Mouse (Mus musculus) liver, embryonic 11.5 days (tissue): Measurements from ENCODE around the gene Zfr2. TPM values are rescaled to one million over a fixed set of nuclear protein-coding genes. Genes with fewer than 3 reads are reported as not detected.

Experiments used
- ATAC-seq: fragments of 200-750 bp; cut with Nextera tagmentation; replicated peaks from 2 replicates; pipeline ENCODE4 v1.8.0; 2017; ENCODE audit warnings: moderate number of reproducible peaks, mild to moderate bottlenecking, moderate TSS enrichment, moderate library complexity; ENCODE audit not compliant: low FRiP score
- DNase-seq: peaks from one replicate; pipeline ENCODE4 v3.0.0-alpha.2; 2017; ENCODE audit warnings: low spot score
- H3K27ac ChIP-seq: fragments of 300-500 bp; sonication (generic); 2 replicates; pipeline ENCODE4 v1.5.1; 2014; ENCODE audit warnings: mild to moderate bottlenecking, low read depth, low read length, control low read depth
- H3K27me3 ChIP-seq: fragments of 300-500 bp; sonication (generic); replicated peaks from 2 replicates; pipeline ENCODE4 v1.6.1; 2014; ENCODE audit warnings: low read length, mixed read lengths; ENCODE audit not compliant: control insufficient read depth, insufficient read depth
- H3K36me3 ChIP-seq: fragments of 300-500 bp; sonication (generic); 2 replicates; pipeline ENCODE4 v1.6.1; 2014; ENCODE audit warnings: mild to moderate bottlenecking, low read length, moderate library complexity, mixed read lengths; ENCODE audit not compliant: control insufficient read depth, insufficient read depth
- H3K4me1 ChIP-seq: fragments of 300-500 bp; sonication (generic); replicated peaks from 2 replicates; pipeline ENCODE4 v1.6.1; 2014; ENCODE audit warnings: low read length, mixed read lengths; ENCODE audit not compliant: control insufficient read depth, insufficient read depth
- H3K4me2 ChIP-seq: fragments of 300-500 bp; sonication (generic); 2 replicates; pipeline ENCODE4 v1.6.1; 2014; ENCODE audit warnings: mild to moderate bottlenecking, control low read depth, moderate library complexity
- H3K4me3 ChIP-seq: fragments of 300-500 bp; sonication (generic); 2 replicates; pipeline ENCODE4 v1.5.1; 2014; ENCODE audit warnings: low read depth, low read length, control low read depth
- H3K9ac ChIP-seq: fragments of 300-500 bp; sonication (generic); 2 replicates; pipeline ENCODE4 v1.6.1; 2014; ENCODE audit warnings: low read depth, low read length, control low read depth
- H3K9me3 ChIP-seq: fragments of 300-500 bp; sonication (generic); 2 replicates; pipeline ENCODE4 v1.6.1; 2016; ENCODE audit warnings: low read length, inconsistent platforms, mixed read lengths; ENCODE audit not compliant: control insufficient read depth
- WGBS: fragments of 180-500 bp; shearing (Covaris S2); extraction: QIAGEN DNeasy Blood & Tissue Kit; methylation state at CpG from one replicate; pipeline ENCODE4 v1.1.7; 2014; 5-methylcytosine and 5-hydroxymethylcytosine counted together
- polyA plus RNA-seq: library from polyadenylated mRNA; unstranded; fragments of >200 nt; fragmentation: Nextera tagmentation; extraction: Ambion mirVana; gene quantifications from 2 replicates; pipeline ENCODE4 v1.2.1, GENCODE M21; 2014

Zfr2 gene
- polyA plus RNA-seq, 1 experiment from 2014 or later: 2.1 TPM

DNA sequence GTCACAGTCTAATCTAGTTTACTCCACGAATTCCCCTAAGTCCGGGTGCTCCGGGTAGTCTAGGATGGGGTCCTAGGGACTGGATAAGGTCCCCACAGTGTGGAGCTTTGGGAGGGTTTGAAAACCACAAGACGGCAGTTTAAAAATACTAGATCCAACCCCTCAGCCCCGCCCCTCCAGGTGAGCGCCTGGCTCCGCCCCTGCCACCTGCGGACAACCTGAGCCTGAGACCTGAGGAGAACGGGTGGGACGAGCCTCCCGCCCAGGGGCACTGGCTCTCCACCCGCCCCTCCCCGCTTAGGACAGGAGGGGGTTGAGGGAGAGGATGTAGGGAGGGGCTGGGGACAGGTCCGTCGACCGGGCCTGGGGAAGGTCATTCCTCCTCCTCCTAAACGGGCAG lies 51.8 kb downstream of the Zfr2 start:
- peaks cover 15% of the 10 kb centered on the region for H3K4me1 ChIP-seq
- H3K4me2 ChIP-seq: peak overlapping the region; percentile 63
- H3K9me3 ChIP-seq: no peaks in the 10 kb centered on the region
- no peak overlapping the region for H3K9ac ChIP-seq
- DNase-seq (no peak), ATAC-seq (no peak)
- no peak overlapping the region for H3K27ac ChIP-seq
- no peak overlapping the region for H3K4me3 ChIP-seq
- no peaks in the 10 kb centered on the region for H3K36me3 ChIP-seq
- H3K27me3 ChIP-seq: peaks cover 53% of the 10 kb centered on the region
- 10% methylated on average over 17 of the region's 17 CpGs for WGBS

DNA sequence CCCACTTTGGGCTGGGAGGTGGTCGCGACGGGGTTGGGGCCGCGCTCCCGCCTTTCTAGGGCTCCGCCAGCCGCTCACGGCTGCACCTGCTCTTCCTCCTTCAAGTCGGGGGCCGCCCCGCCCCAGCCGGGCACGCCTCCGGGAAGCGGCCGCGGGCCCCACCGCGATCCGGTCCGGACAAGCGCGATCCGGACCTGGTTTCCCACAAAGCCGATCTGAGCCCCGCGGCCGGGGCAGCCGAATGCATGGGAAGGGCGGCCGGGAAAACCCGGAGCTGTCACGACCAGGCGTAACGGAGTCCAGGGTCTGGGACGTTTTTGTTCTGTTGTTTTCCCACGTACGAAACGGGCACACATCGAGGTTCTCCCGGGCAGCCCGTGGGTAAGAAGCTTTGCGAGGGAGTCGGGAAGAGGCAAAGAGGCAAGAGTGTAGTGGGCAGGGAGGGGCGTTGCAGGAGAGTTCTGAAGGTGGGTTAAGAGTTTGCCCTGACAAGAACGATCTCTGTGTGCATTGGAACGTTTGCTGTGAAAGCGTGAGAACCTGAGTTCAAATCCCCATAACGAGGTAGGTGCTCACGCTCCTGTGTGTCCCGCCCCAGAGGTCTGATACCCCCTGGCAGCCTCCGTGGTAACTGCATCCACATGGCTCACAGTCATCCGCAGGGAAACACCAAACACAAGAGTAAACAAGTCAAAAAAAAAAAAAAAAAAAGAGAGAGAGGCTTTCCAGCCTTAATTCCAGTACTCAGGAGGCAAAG lies 52.9 kb downstream of the Zfr2 start:
- peaks cover 17% of the 10 kb centered on the region for H3K4me1 ChIP-seq
- H3K9ac ChIP-seq: peak overlapping the region; percentile 58
- H3K4me2 ChIP-seq: peak overlapping the region; percentile 63
- H3K27me3 ChIP-seq: peaks cover 50% of the 10 kb centered on the region
- WGBS: 2% methylated on average over 54 of the region's 54 CpGs
- no peaks in the 10 kb centered on the region for H3K36me3 ChIP-seq
- DNase-seq: peak; percentile 92
- peak; percentile 79 for ATAC-seq
- H3K9me3 ChIP-seq: no peaks in the 10 kb centered on the region
- peak overlapping the region; percentile 48 for H3K4me3 ChIP-seq
- H3K27ac ChIP-seq: no peak overlapping the region

DNA sequence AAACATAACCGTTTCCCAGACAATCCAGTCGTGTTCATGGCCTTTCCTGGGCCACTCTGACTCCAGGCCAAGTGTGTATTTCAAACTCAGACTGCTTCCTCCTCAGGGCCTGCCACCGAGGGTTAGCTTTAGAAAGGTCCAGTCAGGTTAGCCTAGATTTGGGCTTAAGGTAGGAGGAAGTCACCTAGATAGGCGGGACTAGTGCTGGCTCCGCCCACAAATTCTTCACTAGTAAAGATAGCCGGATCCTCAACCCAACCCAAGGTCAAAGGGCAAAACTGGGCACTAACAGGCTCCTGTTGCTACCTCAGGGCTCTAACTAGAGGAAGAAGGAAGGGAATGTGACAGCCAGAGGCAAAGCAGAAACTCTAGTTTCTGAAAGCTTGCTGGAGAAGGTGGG lies 53.6 kb downstream of the Zfr2 start:
- no peaks in the 10 kb centered on the region for H3K36me3 ChIP-seq
- 34% methylated on average over 6 of the region's 6 CpGs for WGBS
- H3K4me2 ChIP-seq: peak overlapping the region; percentile 63; the same call in 1 of the 2 replicates
- H3K4me3 ChIP-seq: no peak overlapping the region; the same call in 1 of the 2 replicates
- H3K27me3 ChIP-seq: peaks cover 47% of the 10 kb centered on the region
- no peak overlapping the region for H3K27ac ChIP-seq
- H3K9ac ChIP-seq: no peak overlapping the region; the same call in 1 of the 2 replicates
- ATAC-seq: no peak
- no peak for DNase-seq
- H3K4me1 ChIP-seq: peaks cover 23% of the 10 kb centered on the region
- no peaks in the 10 kb centered on the region for H3K9me3 ChIP-seq

DNA sequence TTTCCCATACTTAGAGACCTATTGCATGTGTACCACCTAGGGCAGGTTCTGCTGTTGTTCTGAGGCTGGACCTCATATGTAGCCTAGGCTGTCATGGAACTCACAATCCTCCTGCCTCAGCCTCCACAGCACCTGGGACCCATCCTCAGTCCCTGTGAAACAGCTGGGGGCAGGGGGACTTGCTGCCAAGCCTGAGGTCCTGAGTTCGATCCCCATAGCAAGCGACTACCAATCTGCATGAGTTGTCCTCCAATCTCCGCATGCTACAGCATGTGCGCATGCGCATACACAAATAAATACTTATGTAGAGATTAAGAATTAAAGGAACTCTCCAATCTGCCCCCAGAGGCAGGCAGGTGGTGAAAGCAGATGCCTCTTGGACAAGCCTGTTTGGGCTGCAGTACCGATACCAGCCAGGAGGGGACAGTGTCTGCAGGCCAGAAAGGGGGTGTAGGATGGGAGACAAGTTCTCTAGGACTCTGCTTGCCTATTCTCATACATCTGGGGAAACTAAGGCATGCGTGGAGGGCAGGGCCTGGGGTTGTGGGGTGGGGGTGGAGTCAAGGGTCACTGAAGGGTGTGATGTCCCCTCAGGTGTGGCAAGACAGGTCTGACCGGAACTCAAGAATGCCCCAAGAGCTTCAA lies 54.7 kb downstream of the Zfr2 start:
- H3K4me3 ChIP-seq: no peak overlapping the region
- H3K4me2 ChIP-seq: no peak overlapping the region
- WGBS: 57% methylated on average over 8 of the region's 8 CpGs
- DNase-seq (peak; percentile 73), ATAC-seq (no peak)
- H3K9me3 ChIP-seq: no peaks in the 10 kb centered on the region
- peaks cover 29% of the 10 kb centered on the region for H3K4me1 ChIP-seq
- H3K9ac ChIP-seq: no peak overlapping the region
- H3K36me3 ChIP-seq: no peaks in the 10 kb centered on the region
- no peak overlapping the region for H3K27ac ChIP-seq
- H3K27me3 ChIP-seq: peaks cover 40% of the 10 kb centered on the region

DNA sequence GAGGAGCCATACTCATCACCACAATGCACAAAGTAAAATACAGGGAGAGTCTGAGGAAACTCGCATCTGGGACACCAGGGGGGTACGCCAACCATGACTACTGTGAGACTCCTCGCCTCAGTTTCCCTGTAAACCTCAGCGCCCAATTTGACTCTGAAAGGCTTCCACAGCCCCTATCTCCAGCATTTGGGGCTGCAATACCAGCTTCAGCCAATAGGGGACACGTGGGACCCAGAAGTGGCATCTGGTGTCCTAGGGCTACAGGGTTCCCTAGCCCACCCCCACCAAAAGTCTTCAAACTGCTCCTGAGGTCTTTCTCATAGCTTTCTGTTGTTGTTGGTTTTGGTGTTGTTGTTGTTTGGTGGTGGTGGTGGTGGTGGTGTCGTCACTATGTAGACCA lies 55.6 kb downstream of the Zfr2 start:
- WGBS: 30% methylated on average over 6 of the region's 6 CpGs

DNA sequence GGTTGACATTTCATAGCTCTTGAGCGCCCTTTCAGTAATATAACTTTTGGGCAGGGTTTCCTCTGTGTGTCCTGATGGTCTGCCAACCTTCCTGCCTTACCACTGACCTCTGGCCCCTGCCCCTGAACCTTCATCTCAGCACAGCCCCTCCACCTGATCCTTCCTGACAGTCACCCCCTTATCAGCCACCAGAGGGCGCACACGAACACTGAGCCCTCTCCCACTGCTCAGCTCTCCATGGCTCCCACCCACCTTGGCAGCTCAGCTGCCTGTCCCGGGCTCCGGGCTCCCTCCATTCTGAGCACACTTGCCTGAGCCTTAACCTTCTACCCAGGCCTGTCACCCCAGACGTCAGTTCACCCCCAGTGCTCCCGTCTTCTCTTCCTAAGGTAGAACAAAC lies 56.3 kb downstream of the Zfr2 start:
- no peak for DNase-seq
- H3K9ac ChIP-seq: no peak overlapping the region
- WGBS: 4% methylated on average over 7 of the region's 7 CpGs
- no peak overlapping the region for H3K4me3 ChIP-seq
- ATAC-seq: no peak
- no peaks in the 10 kb centered on the region for H3K36me3 ChIP-seq
- H3K27me3 ChIP-seq: peaks cover 25% of the 10 kb centered on the region
- H3K9me3 ChIP-seq: no peaks in the 10 kb centered on the region
- peaks cover 38% of the 10 kb centered on the region for H3K4me1 ChIP-seq
- H3K4me2 ChIP-seq: no peak overlapping the region
- H3K27ac ChIP-seq: no peak overlapping the region

More for the DNA sequence above, 55.6 kb downstream of the Zfr2 start:
- no peak overlapping the region for H3K27ac ChIP-seq
- no peak overlapping the region for H3K9ac ChIP-seq
- H3K36me3 ChIP-seq: no peaks in the 10 kb centered on the region
- no peak overlapping the region for H3K4me3 ChIP-seq
- DNase-seq: no peak
- no peaks in the 10 kb centered on the region for H3K9me3 ChIP-seq
- peaks cover 31% of the 10 kb centered on the region for H3K27me3 ChIP-seq
- no peak overlapping the region for H3K4me2 ChIP-seq
- peaks cover 31% of the 10 kb centered on the region for H3K4me1 ChIP-seq
- ATAC-seq: no peak

DNA sequence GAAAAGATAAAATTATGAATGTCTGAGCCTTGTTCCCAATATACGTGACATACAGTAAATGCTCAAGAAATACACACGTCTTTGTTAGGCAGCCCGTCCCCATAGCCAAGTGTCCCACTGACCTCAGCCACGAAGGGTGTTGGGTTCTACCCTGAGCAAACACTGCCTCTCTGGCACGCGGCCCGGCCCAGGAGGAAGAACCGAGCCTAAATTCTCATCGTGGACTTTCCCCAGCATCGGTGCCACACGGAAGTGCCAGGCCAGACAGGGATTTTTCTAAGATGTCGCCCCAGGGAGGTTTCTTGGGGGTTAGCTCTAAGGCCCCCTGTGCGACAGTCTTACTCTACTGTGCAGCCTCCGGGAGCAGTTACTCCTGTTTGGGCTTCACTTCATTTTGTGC lies 56.9 kb downstream of the Zfr2 start:
- Histone ChIP-seq H3K27ac (no peak overlapping the region), H3K9ac (no peak overlapping the region), H3K36me3 (no peaks in the 10 kb centered on the region), H3K27me3 (peaks cover 19% of the 10 kb centered on the region), H3K4me3 (no peak overlapping the region), H3K9me3 (no peaks in the 10 kb centered on the region), H3K4me2 (no peak overlapping the region), H3K4me1 (peaks cover 43% of the 10 kb centered on the region)
- DNase-seq (no peak), ATAC-seq (no peak)
- WGBS: 60% methylated on average over 14 of the region's 14 CpGs

DNA sequence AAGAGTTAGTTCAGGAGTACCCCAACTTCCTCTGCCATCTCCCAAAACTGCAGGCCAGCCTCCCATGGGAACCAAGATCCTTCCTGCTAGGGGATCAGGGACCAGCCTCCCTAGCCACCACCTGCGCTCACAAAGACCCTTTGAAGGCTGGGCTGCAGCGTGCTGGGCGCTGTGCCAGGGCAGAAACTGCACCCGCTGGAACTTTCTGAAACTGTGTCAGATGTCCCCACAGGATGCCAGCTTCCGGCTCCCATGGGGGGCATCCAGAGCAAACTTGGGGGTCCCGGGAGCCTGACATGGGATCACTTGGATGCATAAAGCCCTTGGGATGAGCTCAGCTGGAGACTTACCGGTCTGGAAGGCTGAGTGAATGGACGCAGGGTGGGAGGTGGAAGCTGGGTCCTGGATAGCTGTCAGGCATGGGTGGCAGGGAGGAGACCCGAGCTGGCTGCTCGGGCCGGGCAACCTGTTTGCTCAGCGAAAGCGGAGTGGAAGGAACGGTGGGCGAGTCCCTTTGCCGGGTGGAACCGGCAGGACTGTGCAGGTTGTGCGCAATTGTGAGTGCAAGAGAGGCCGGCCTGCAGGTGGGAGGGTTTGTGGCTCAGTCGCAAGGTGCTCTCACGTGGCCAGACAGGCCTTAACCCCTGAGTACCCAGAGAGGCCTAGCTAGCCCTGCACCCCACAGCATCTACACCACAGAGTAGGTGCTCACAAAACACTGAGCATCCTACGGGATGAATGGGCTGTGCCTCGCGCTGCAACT lies 57.9 kb downstream of the Zfr2 start:
- 0 out of 2 replicates have a peak overlapping the region, but pooled peaks have one; percentile 15 for H3K27ac ChIP-seq
- 30% methylated on average over 24 of the region's 24 CpGs for WGBS
- ATAC-seq: no peak
- peak overlapping the region; percentile 24 for H3K4me2 ChIP-seq
- H3K36me3 ChIP-seq: no peaks in the 10 kb centered on the region
- no peaks in the 10 kb centered on the region for H3K9me3 ChIP-seq
- peaks cover 13% of the 10 kb centered on the region for H3K27me3 ChIP-seq
- H3K4me3 ChIP-seq: no peak overlapping the region
- no peak for DNase-seq
- peaks cover 50% of the 10 kb centered on the region for H3K4me1 ChIP-seq
- no peak overlapping the region for H3K9ac ChIP-seq
